Mouse (Mus musculus) limb, embryonic 11.5 days (tissue): ENCODE data around the gene 4632433K11Rik. TPM values are rescaled to one million over a fixed set of nuclear protein-coding genes. Genes with fewer than 3 reads are reported as not detected.

ENCODE experiments used
- ATAC-seq: fragments of 200-750 bp; cut with Nextera tagmentation; 2 replicates; pipeline ENCODE4 v1.8.0; 2017; ENCODE audit warnings: low read depth; ENCODE audit not compliant: insufficient number of reproducible peaks, low FRiP score, low TSS enrichment
- DNase-seq: peaks from one replicate; pipeline ENCODE4 v3.0.0-alpha.2; 2015; ENCODE audit warnings: low spot score
- H3K27ac ChIP-seq: fragments of 300-500 bp; sonication (generic); replicated peaks from 2 replicates; pipeline ENCODE4 v1.5.1; 2014; ENCODE audit warnings: low read depth, mild to moderate bottlenecking, low read length
- H3K27me3 ChIP-seq: fragments of 300-500 bp; sonication (generic); 2 replicates; pipeline ENCODE4 v1.6.1; 2014; ENCODE audit warnings: mild to moderate bottlenecking, low read length, mixed read lengths; ENCODE audit not compliant: control insufficient read depth, insufficient read depth
- H3K36me3 ChIP-seq: fragments of 300-500 bp; sonication (generic); 2 replicates; pipeline ENCODE4 v1.6.1; 2014; ENCODE audit warnings: mild to moderate bottlenecking, low read length, moderate library complexity, mixed read lengths; ENCODE audit not compliant: control insufficient read depth, insufficient read depth
- H3K4me1 ChIP-seq: fragments of 300-500 bp; sonication (generic); 2 replicates; pipeline ENCODE4 v1.6.1; 2014; ENCODE audit warnings: low read length, mixed read lengths; ENCODE audit not compliant: control insufficient read depth, insufficient read depth
- H3K4me2 ChIP-seq: fragments of 300-500 bp; sonication (generic); 2 replicates; pipeline ENCODE4 v1.6.1; 2014; ENCODE audit warnings: low read depth, mild to moderate bottlenecking, moderate library complexity; ENCODE audit not compliant: severe bottlenecking
- H3K4me3 ChIP-seq: fragments of 300-500 bp; sonication (generic); 2 replicates; pipeline ENCODE4 v1.5.1; 2014; ENCODE audit warnings: low read depth, low read length
- H3K9ac ChIP-seq: fragments of 300-500 bp; sonication (generic); 2 replicates; pipeline ENCODE4 v1.6.1; 2014; ENCODE audit warnings: mild to moderate bottlenecking, low read length
- H3K9me3 ChIP-seq: fragments of 300-500 bp; sonication (generic); 2 replicates; pipeline ENCODE4 v1.6.1; 2016; ENCODE audit warnings: low read length; ENCODE audit not compliant: control insufficient read depth
- WGBS: fragments of 180-500 bp; shearing (Covaris S2); extraction: QIAGEN DNeasy Blood & Tissue Kit; methylation state at CpG from one replicate; pipeline ENCODE4 v1.1.7; 2014; 5-methylcytosine and 5-hydroxymethylcytosine counted together
- polyA plus RNA-seq: library from polyadenylated mRNA; unstranded; fragments of >200 nt; fragmentation: Nextera tagmentation; extraction: Ambion mirVana; gene quantifications from 2 replicates; pipeline ENCODE4 v1.2.1, GENCODE M21; 2014

The 4632433K11Rik gene
- polyA plus RNA-seq, 1 experiment from 2014 or later = not detected

- Histone ChIP-seq H3K4me1 (no peaks in the 10 kb centered on the region), H3K4me3 (peak overlapping the region; percentile 55), H3K9me3 (peaks cover 3% of the 10 kb centered on the region; the same call in 1 of the 2 replicates), H3K27me3 (no peaks in the 10 kb centered on the region), H3K36me3 (peaks cover 5% of the 10 kb centered on the region), H3K4me2 (peak overlapping the region; percentile 48), H3K9ac (peak overlapping the region; percentile 66; the same call in 1 of the 2 replicates), H3K27ac (no peak overlapping the region)
- 45% methylated on average over 5 of the region's 5 CpGs for WGBS
- ATAC-seq (no peak), DNase-seq (no peak)
Observed at GRCm38 (mm10) chr7:5038940-5039339, 5.0 kb downstream of the 4632433K11Rik start.

- DNase-seq (no peak), ATAC-seq (no peak)
- 83% methylated on average over 2 of the region's 2 CpGs for WGBS
- no peak overlapping the region for H3K4me3 ChIP-seq
- H3K9me3 ChIP-seq = no peaks in the 10 kb centered on the region
- H3K27ac ChIP-seq = no peak overlapping the region
- no peak overlapping the region for H3K4me2 ChIP-seq
- H3K9ac ChIP-seq = no peak overlapping the region
- H3K4me1 ChIP-seq = no peaks in the 10 kb centered on the region
- H3K27me3 ChIP-seq = no peaks in the 10 kb centered on the region
- H3K36me3 ChIP-seq = no peaks in the 10 kb centered on the region
Observed at GRCm38 (mm10) chr7:5044981-5045380, 11.1 kb downstream of the 4632433K11Rik start.

GRCm38 (mm10) chr7:5046112-5046511 lies 12.2 kb downstream of the 4632433K11Rik start:
- no peak for ATAC-seq
- no peaks in the 10 kb centered on the region for H3K36me3 ChIP-seq
- H3K4me1 ChIP-seq = no peaks in the 10 kb centered on the region
- H3K27me3 ChIP-seq = no peaks in the 10 kb centered on the region
- no peak overlapping the region for H3K9ac ChIP-seq
- H3K9me3 ChIP-seq = no peaks in the 10 kb centered on the region
- no peak overlapping the region for H3K4me2 ChIP-seq
- H3K27ac ChIP-seq = no peak overlapping the region
- no peak for DNase-seq
- H3K4me3 ChIP-seq = no peak overlapping the region
- 65% methylated on average over 2 of the region's 2 CpGs for WGBS

GRCm38 (mm10) chr7:5047313-5047712 lies 13.4 kb downstream of the 4632433K11Rik start:
- peaks cover 3% of the 10 kb centered on the region for H3K4me1 ChIP-seq
- H3K9ac ChIP-seq = no peak overlapping the region
- H3K27ac ChIP-seq = no peak overlapping the region
- whole genome bisulfite sequencing = 37% methylated on average over 2 of the region's 2 CpGs
- no peak overlapping the region for H3K4me3 ChIP-seq
- DNase-seq = no peak
- ATAC-seq = no peak
- no peaks in the 10 kb centered on the region for H3K36me3 ChIP-seq
- peaks cover 6% of the 10 kb centered on the region for H3K27me3 ChIP-seq
- no peaks in the 10 kb centered on the region for H3K9me3 ChIP-seq
- no peak overlapping the region for H3K4me2 ChIP-seq

- no peak within 1 kb of the TSS for H3K27ac ChIP-seq
- peaks cover 46% of the 10 kb centered on the region for H3K27me3 ChIP-seq
- peak within 1 kb of the TSS; percentile 72 for H3K9ac ChIP-seq
- peak within 1 kb of the TSS; percentile 90 for H3K4me2 ChIP-seq
- H3K4me1 ChIP-seq = peaks cover 12% of the 10 kb centered on the region
- under 1% methylated on average over 65 of the region's 65 CpGs for WGBS
- no peaks in the 10 kb centered on the region for H3K36me3 ChIP-seq
- ATAC-seq = peak; percentile 61
- DNase-seq = peak; percentile 91
- no peaks in the 10 kb centered on the region for H3K9me3 ChIP-seq
- peak within 1 kb of the TSS; percentile 64 for H3K4me3 ChIP-seq
Observed at GRCm38 (mm10) chr7:5051193-5052192, 17.6 kb downstream of the 4632433K11Rik start, which contains the start of gene Zfp580. TSS of gene Zfp580 (plus strand) at chr7:5051538.

GRCm38 (mm10) chr7:5052438-5052837 lies 18.5 kb downstream of the 4632433K11Rik start:
- H3K4me2 ChIP-seq = peak overlapping the region; percentile 90
- ATAC-seq (no peak), DNase-seq (peak; percentile 27)
- H3K36me3 ChIP-seq = no peaks in the 10 kb centered on the region
- no peak overlapping the region for H3K27ac ChIP-seq
- H3K27me3 ChIP-seq = peaks cover 55% of the 10 kb centered on the region
- peaks cover 3% of the 10 kb centered on the region; the same call in 1 of the 2 replicates for H3K9me3 ChIP-seq
- H3K9ac ChIP-seq = no peak overlapping the region; the same call in 1 of the 2 replicates
- H3K4me1 ChIP-seq = peaks cover 12% of the 10 kb centered on the region
- WGBS = 7% methylated on average over 12 of the region's 12 CpGs
- H3K4me3 ChIP-seq = peak overlapping the region; percentile 64

GRCm38 (mm10) chr7:5052931-5053343 lies 19.0 kb downstream of the 4632433K11Rik start:
- H3K27me3 ChIP-seq = peaks cover 60% of the 10 kb centered on the region
- H3K9me3 ChIP-seq = peaks cover 5% of the 10 kb centered on the region; the same call in 1 of the 2 replicates
- H3K27ac ChIP-seq = no peak overlapping the region
- peak overlapping the region; percentile 64 for H3K4me3 ChIP-seq
- ATAC-seq = 0 out of 2 replicates have a peak, but pooled peaks have one; percentile 23
- peaks cover 12% of the 10 kb centered on the region for H3K4me1 ChIP-seq
- no peaks in the 10 kb centered on the region for H3K36me3 ChIP-seq
- peak; percentile 23 for DNase-seq
- peak overlapping the region; percentile 30; the same call in 1 of the 2 replicates for H3K9ac ChIP-seq
- 2% methylated on average over 45 of the region's 45 CpGs for WGBS
- peak overlapping the region; percentile 90 for H3K4me2 ChIP-seq

GRCm38 (mm10) chr7:5053456-5054179 lies 19.7 kb downstream of the 4632433K11Rik start:
- WGBS = 9% methylated on average over 32 of the region's 32 CpGs
- Histone ChIP-seq H3K9ac (no peak overlapping the region), H3K4me1 (peaks cover 12% of the 10 kb centered on the region)

More at GRCm38 (mm10) chr7:5053456-5054179, 19.7 kb downstream of the 4632433K11Rik start:
- ATAC-seq (no peak), DNase-seq (peak; percentile 53)
- Histone ChIP-seq H3K9me3 (peaks cover 5% of the 10 kb centered on the region; the same call in 1 of the 2 replicates), H3K27ac (no peak overlapping the region), H3K4me2 (peak overlapping the region; percentile 48), H3K27me3 (peaks cover 63% of the 10 kb centered on the region), H3K4me3 (peak overlapping the region; percentile 64), H3K36me3 (no peaks in the 10 kb centered on the region)
